Mouse (Mus musculus): ENCODE data around the gene Cnot10.
A peak's percentile ranks its signal among the peaks of the same experiment; 100 is the strongest.
"Not testable (repeated sequence)": the region's sequence is repeated elsewhere in the genome, so short reads cannot be mapped to it uniquely, and the experiment has no call there.

The Cnot10 gene

DNA sequence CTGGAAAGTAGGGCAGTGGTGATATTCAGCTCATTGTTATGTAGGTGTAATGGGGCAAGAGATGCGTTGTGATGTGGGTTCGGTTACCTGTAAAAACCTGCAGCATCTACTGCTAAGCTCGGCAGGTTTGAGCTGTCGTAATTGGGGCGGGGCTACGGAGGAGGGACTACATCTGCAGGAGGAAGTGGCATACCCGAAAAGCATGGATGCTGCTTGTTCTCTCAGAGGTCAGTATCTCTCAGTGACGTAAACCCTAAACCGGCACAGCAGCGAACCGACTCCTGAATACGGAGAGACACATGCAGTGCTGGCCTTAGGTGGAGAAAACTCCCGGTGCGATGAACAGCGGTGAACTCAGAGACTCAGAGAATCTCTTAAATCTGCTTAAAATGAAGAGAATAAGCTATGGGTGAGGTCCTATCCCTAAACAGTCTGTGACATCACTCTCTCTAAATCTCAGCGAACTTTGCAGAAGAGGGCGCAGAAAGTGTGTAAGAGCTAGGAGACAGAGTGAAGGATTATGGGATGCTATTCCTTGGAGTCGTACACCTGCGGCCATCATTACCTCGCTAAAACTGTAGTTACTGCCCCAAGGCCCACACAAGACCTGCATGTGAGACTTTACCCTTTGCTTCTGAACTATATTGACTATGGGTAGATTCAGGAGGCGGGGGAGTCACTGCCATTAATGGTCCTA, 11.1 kb upstream of the Cnot10 start:
- DNase-seq (ENCODE audit: low spot score) = no peak

DNA sequence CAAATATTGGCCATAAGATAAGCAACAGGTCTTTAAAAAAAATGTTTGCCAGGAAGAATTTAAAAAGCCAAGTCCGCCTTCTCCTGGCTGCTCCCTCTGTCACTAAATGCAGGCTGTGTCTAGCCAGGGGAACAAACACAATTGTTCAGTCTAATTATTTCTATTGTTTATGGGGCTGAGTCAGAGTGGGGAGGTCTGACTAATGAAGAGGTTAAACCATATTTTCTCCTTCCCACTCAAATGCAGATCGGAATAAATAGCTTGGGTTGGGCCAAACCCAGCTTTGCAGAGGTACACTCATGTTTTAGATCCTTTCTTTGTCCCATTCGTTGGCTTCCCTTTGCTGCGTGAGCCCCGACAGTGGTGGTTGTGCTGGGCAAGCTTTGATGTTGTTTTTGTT, 9.4 kb upstream of the Cnot10 start:
- no peak for DNase-seq (ENCODE audit: low spot score)

GRCm38 (mm10) chr9:114648472-114648871, 8.5 kb upstream of the Cnot10 start:
- DNase-seq (ENCODE audit: low spot score) = not testable (repeated sequence)

- DNase-seq (ENCODE audit: low spot score) = peak; percentile 15
Measured at GRCm38 (mm10) chr9:114647506-114648432, 7.8 kb upstream of the Cnot10 start.

DNA sequence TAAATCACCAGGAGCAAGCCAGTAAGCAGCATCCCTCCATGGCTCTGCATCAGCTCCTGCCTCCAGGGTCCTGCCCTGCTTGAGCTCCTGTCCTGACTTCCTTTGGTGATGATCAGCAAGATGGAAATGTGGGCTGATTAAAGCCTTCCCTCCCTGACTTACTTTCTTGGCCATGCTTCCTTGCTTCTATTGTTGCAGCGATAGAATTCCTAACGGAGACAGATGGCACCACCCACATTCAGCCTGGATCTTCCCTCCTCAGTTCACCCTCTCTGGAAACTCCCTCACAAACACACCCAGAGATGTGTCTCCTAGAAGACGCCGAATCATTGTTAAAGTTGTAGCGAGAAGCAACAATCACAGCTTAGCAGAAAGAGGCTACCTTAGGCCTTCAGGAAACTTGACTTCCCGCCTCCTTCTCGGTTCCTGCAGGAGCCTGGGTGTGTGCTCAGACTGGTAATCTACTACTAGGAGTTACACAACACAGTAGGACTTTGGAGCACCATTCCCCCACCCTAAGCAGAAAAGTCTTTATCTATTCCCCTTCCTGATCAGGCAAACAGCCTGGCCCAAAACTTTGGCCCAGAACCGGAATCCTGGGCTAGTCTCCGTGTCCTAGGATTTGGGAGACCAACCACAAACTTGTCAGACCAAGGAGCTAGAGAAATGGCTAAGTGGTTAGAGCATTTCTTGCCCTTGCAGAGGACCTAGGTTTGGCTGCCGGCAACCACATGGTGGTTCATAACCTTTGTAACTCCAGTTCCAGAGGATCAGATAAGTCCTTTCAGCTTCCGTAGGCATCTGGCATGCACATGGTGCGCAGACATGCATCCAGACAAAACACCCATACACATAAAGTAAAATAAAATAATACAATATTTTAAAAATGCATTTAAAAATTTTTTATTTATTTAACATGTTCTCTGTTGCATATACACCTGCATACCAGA, 6.8 kb upstream of the Cnot10 start:
- DNase-seq (ENCODE audit: low spot score) = peak; percentile 87

GRCm38 (mm10) chr9:114639186-114639748, 717 bp downstream of the Cnot10 start:
- no peak for DNase-seq (ENCODE audit: low spot score)

DNA sequence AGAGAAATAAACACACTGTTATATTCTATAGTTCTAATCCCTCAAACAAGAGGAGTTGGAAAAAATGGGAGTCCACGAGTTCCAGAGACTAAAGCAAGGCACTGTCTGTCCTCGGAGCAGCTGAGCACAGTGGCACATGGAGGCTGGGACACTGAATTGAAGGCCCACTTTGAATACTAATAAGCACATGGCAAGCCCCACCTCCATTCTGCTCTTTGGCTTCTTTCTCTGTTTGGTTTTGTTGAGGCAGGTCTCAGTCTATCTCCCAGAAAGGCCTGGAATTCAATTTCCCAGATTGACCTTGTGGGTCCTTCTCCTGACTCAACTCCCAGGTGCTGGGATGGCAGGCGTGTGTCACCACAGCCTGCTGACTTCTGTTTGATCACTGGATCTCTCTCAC, 3.2 kb downstream of the Cnot10 start:
- DNase-seq (ENCODE audit: low spot score) = no peak

- DNase-seq (ENCODE audit: low spot score) = no peak
Measured at GRCm38 (mm10) chr9:114636150-114636549, 3.8 kb downstream of the Cnot10 start.

DNA sequence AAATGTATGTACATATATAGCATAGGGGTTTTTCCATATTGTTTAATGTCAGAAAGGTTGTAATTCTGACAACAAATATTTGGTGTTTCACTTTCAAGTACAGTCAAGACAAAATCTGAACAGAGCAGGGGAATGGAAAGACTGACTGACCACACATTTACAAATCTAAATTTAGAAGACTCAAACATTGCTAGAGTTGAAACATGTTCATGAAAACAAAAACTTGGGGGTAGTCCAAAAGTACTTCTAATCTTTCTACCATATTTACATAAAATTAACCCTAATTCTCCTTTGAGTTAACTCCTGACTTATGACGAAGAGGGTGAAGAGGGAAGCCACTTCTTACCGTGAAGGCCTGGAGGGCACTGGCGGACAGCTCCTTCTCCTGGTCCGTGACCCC, 7.7 kb downstream of the Cnot10 start:
- DNase-seq (ENCODE audit: low spot score) = no peak

- no peak for DNase-seq (ENCODE audit: low spot score)
Measured at GRCm38 (mm10) chr9:114626726-114627125, 13.3 kb downstream of the Cnot10 start.

GRCm38 (mm10) chr9:114624178-114624577, 15.8 kb downstream of the Cnot10 start:
- DNase-seq (ENCODE audit: low spot score) = no peak

GRCm38 (mm10) chr9:114621149-114621548, 18.8 kb downstream of the Cnot10 start:
- no peak for DNase-seq (ENCODE audit: low spot score)

DNA sequence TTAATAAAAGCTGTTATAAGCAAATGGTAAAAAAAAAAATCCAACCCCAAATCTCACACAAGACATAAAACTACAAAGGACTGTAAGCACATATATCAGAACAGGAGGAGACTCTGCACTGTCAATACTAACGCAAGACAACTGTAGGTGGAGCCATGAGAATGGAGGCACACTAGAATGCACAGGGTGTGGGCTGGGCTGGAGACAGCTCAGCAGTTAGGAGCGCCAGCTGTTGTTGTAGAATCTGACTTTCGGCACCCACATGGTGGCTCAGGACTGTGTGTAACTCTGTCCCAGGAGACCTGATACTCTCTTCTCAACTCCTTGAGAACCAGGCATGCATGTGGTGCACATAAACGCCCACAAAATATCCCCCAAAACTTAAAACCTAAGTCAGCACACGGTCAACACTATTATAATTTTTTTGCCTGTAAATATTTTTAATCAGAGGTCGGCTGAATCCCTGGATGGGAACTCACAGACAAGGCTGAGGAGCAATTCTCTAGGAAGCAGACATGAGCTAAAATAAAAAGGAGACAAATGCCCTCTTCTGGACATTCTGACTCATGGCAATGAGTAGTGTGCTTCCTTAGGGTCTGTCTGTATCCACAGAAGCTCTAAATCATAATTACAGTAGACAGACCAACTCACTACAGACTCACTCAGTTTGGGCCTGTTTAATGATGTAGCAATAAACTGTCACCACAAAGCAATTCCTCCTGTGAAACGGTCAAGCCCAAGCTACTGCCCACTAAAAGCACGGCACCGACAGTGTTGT, 25.6 kb downstream of the Cnot10 start:
- DNase-seq (ENCODE audit: low spot score) = no peak

GRCm38 (mm10) chr9:114613026-114613425, 27.0 kb downstream of the Cnot10 start:
- no peak for DNase-seq (ENCODE audit: low spot score)

GRCm38 (mm10) chr9:114612566-114612965, 27.4 kb downstream of the Cnot10 start:
- no peak for DNase-seq (ENCODE audit: low spot score)

DNA sequence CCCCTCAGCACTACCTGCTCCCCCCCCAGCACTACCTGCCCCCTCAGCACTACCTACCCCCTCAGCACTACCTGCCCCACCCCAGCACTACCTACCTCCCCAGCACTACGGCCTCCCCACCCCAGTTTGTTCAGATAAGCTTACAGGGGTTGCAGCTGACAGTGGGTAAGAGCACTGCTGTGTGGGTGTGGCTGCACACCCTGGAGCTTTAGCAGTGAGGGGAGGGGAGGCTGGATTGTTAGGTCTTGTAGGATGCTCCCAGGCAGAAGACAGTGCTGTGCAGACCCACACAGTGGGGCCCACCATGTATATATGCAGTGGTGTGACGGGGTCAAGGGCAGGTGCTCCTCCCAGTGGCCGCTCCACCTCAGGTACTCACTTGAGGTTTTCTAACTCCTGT, 29.7 kb downstream of the Cnot10 start:
- DNase-seq (ENCODE audit: low spot score) = no peak

DNA sequence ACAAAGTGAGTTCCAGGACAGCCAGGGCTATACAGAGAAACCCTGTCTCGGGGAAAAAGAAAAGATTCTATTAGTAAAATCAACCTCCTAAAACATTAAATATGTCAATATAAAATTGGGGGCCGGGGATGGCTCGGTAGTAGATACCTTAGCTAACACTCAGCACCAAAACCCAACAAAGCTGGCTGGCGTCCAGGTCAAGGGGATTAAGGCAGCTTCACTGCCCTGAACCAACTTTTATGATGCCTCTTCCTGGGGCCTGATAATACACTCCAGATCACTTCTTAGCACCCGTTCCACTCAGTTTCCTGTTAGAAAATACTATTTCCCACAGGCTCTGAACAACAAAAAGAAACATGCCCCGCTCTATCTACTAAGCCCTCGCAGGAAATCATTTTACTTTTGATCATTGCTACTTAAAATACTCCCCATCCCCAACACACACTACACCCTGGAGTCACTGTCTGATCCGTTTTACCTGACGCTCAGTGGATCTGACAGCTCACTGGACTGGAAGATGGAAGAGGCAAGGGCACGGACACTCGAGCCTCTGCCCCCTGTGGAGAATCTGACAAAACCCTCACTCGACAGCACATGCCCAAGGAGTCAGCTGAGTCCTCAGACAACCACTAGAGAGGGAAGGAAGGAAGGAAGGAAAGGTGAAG, 36.0 kb downstream of the Cnot10 start:
- DNase-seq (ENCODE audit: low spot score) = no peak

GRCm38 (mm10) chr9:114601096-114601495, 38.9 kb downstream of the Cnot10 start:
- no peak for DNase-seq (ENCODE audit: low spot score)

GRCm38 (mm10) chr9:114585017-114585345, 55.0 kb downstream of the Cnot10 start:
- DNase-seq (ENCODE audit: low spot score) = no peak

DNA sequence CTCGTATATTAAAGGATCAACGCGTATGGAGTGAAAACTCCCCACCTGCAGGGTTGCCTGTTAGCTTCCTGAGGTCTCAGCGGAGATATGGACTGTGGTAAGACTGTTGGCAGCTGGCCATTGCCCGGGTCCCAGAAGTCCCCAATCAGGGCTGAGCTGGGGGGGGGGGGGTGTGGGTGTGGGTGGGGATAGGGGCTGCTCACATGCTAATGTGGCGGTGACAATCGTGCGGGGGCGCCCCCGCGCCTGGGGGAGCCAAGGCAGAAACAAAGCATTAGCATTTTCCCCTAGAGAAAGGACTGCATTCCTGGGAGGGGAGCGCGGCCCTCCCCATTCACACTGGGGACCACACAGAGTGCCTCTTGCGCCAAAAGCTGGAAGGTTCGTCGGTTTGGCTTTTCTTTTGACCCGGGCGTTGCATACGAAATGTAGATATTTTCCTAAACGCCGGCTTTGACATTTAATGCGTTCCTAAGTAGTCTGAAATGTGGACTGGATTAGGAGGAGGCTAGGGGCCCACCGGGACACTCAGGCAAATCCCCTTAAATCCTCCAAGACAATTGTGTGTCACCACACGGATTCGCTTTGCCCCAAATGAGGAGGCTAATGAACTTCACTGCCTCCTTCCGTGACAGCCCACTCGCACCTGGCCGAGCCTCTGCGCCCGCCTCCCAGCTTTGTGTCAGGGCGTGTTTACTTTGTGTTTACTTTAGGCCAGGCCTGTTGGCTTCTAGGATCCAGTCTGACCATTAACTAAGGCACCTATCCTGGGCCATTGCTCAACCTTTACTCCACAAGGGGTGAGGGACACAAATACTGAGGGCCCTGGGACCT, 55.6 kb downstream of the Cnot10 start:
- DNase-seq (ENCODE audit: low spot score) = peak; percentile 82

Measured in yolk sac, embryonic 10.5 days (tissue).